Mouse (Mus musculus): Measurements from ENCODE around the gene Il6ra. TPM values are rescaled to one million over a fixed set of nuclear protein-coding genes. Genes with fewer than 3 reads are reported as not detected.

The Il6ra gene
- polyA plus RNA-seq, 1 experiment = 3.7 TPM

GRCm38 (mm10) chr3:89956177-89956971 is 43.4 kb upstream of the Il6ra start:
- H3K36me3 ChIP-seq (ENCODE audit: control insufficient read depth, insufficient read depth, low read length) = peaks cover 6% of the 10 kb centered on the region; the same call in 1 of the 2 replicates
- peaks cover 6% of the 10 kb centered on the region for H3K27me3 ChIP-seq (ENCODE audit: control insufficient read depth, insufficient read depth, low read length)
- TF ChIP-seq CTCF (IDR thresholded peaks at IDR 0.05; ENCODE audit: extremely low read depth, insufficient read length, insufficient replicate concordance, low read depth, low read length) (no peak), POLR2A (IDR thresholded peaks at IDR 0.05; ENCODE audit: low read depth, low read length) (no peak)
- 56% methylated on average over 7 of the region's 7 CpGs for WGBS
- no peaks in the 10 kb centered on the region; the same call in 1 of the 2 replicates for H3K4me1 ChIP-seq (ENCODE audit: control insufficient read depth, insufficient read depth, insufficient read length, low read length)
- H3K4me3 ChIP-seq (ENCODE audit: low read depth, low read length) = no peak overlapping the region
- H3K27ac ChIP-seq (ENCODE audit: insufficient read depth, low read depth, low read length) = no peak overlapping the region

GRCm38 (mm10) chr3:89953420-89953819 is 40.4 kb upstream of the Il6ra start:
- H3K27me3 ChIP-seq (ENCODE audit: control insufficient read depth, insufficient read depth, low read length) = no peaks in the 10 kb centered on the region
- no peak overlapping the region for H3K27ac ChIP-seq (ENCODE audit: insufficient read depth, low read depth, low read length)
- peaks cover 10% of the 10 kb centered on the region; the same call in 1 of the 2 replicates for H3K36me3 ChIP-seq (ENCODE audit: control insufficient read depth, insufficient read depth, low read length)
- no peak overlapping the region for H3K4me3 ChIP-seq (ENCODE audit: low read depth, low read length)
- under 1% methylated on average over 4 of the region's 4 CpGs for WGBS
- peaks cover 4% of the 10 kb centered on the region; the same call in 1 of the 2 replicates for H3K4me1 ChIP-seq (ENCODE audit: control insufficient read depth, insufficient read depth, insufficient read length, low read length)
- TF ChIP-seq POLR2A (IDR thresholded peaks at IDR 0.05; ENCODE audit: low read depth, low read length) (no peak), CTCF (IDR thresholded peaks at IDR 0.05; ENCODE audit: extremely low read depth, insufficient read length, insufficient replicate concordance, low read depth, low read length) (peak; percentile 92; the same call in 1 of the 2 replicates)

DNA sequence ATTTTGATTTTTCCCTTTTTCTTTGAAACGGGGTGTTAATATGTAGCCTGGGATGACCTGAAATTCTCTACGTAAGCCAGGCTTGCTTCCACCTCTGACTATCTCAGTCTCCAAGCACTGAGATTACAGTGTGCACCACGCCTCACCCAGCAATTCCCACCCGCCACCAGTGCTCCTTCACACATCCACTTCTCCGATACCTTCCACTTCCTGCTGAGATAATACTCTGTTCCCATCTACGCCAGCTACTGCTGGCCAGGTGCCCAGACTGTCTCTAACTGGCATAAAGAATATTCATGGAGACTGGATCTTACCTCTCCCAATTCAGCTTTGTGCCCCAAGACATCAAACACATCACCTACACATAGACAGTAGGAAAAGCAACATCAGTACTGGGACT is 35.7 kb upstream of the Il6ra start:
- Histone ChIP-seq H3K27me3 (ENCODE audit: control insufficient read depth, insufficient read depth, low read length) (no peaks in the 10 kb centered on the region), H3K4me1 (ENCODE audit: control insufficient read depth, insufficient read depth, insufficient read length, low read length) (peaks cover 6% of the 10 kb centered on the region; the same call in 1 of the 2 replicates), H3K36me3 (ENCODE audit: control insufficient read depth, insufficient read depth, low read length) (peaks cover 16% of the 10 kb centered on the region; the same call in 1 of the 2 replicates), H3K4me3 (ENCODE audit: low read depth, low read length) (no peak overlapping the region), H3K27ac (ENCODE audit: insufficient read depth, low read depth, low read length) (no peak overlapping the region)
- WGBS = 26% methylated on average over 6 of the region's 6 CpGs
- TF ChIP-seq CTCF (IDR thresholded peaks at IDR 0.05; ENCODE audit: extremely low read depth, insufficient read length, insufficient replicate concordance, low read depth, low read length) (no peak), POLR2A (IDR thresholded peaks at IDR 0.05; ENCODE audit: low read depth, low read length) (no peak)

GRCm38 (mm10) chr3:89948021-89948420 is 35.0 kb upstream of the Il6ra start:
- 93% methylated on average over 11 of the region's 11 CpGs for WGBS
- H3K36me3 ChIP-seq (ENCODE audit: control insufficient read depth, insufficient read depth, low read length) = peaks cover 16% of the 10 kb centered on the region; the same call in 1 of the 2 replicates

DNA sequence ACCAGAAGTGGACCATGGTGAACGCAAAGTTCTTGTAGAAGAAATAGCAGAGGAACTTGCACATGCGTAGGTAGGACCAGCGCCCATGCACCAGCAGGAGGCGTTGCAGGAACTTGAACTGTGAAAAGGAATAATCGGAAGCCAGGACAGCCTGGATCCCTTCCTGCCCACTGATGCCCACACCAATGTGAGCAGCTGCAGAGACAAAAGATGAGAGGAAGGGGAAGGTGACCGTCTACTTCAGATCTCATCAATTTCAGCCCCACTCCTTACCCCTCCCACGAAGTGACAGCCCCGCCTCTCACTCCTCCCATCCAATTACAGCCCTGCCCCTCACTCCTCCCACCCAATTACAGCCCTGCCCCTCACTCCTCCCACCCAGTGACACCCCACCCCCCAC is 32.0 kb upstream of the Il6ra start:
- Histone ChIP-seq H3K27me3 (ENCODE audit: control insufficient read depth, insufficient read depth, low read length) (no peaks in the 10 kb centered on the region), H3K27ac (ENCODE audit: insufficient read depth, low read depth, low read length) (no peak overlapping the region), H3K36me3 (ENCODE audit: control insufficient read depth, insufficient read depth, low read length) (peaks cover 12% of the 10 kb centered on the region; the same call in 1 of the 2 replicates), H3K4me3 (ENCODE audit: low read depth, low read length) (no peak overlapping the region), H3K4me1 (ENCODE audit: control insufficient read depth, insufficient read depth, insufficient read length, low read length) (peaks cover 6% of the 10 kb centered on the region; the same call in 1 of the 2 replicates)
- 74% methylated on average over 8 of the region's 8 CpGs for WGBS
- no peak for TF ChIP-seq CTCF (IDR thresholded peaks at IDR 0.05; ENCODE audit: extremely low read depth, insufficient read length, insufficient replicate concordance, low read depth, low read length)
- no peak for TF ChIP-seq POLR2A (IDR thresholded peaks at IDR 0.05; ENCODE audit: low read depth, low read length)

More at GRCm38 (mm10) chr3:89948021-89948420, 35.0 kb upstream of the Il6ra start:
- H3K27me3 ChIP-seq (ENCODE audit: control insufficient read depth, insufficient read depth, low read length) = no peaks in the 10 kb centered on the region
- no peak for TF ChIP-seq POLR2A (IDR thresholded peaks at IDR 0.05; ENCODE audit: low read depth, low read length)
- TF ChIP-seq CTCF (IDR thresholded peaks at IDR 0.05; ENCODE audit: extremely low read depth, insufficient read length, insufficient replicate concordance, low read depth, low read length) = no peak
- H3K4me1 ChIP-seq (ENCODE audit: control insufficient read depth, insufficient read depth, insufficient read length, low read length) = peaks cover 6% of the 10 kb centered on the region; the same call in 1 of the 2 replicates
- H3K4me3 ChIP-seq (ENCODE audit: low read depth, low read length) = no peak overlapping the region
- H3K27ac ChIP-seq (ENCODE audit: insufficient read depth, low read depth, low read length) = no peak overlapping the region

- no peaks in the 10 kb centered on the region for H3K4me1 ChIP-seq (ENCODE audit: control insufficient read depth, insufficient read depth, insufficient read length, low read length)
- no peak overlapping the region for H3K4me3 ChIP-seq (ENCODE audit: low read depth, low read length)
- peaks cover 6% of the 10 kb centered on the region; the same call in 1 of the 2 replicates for H3K36me3 ChIP-seq (ENCODE audit: control insufficient read depth, insufficient read depth, low read length)
- no peaks in the 10 kb centered on the region for H3K27me3 ChIP-seq (ENCODE audit: control insufficient read depth, insufficient read depth, low read length)
- no peak overlapping the region for H3K27ac ChIP-seq (ENCODE audit: insufficient read depth, low read depth, low read length)
- 85% methylated on average over 9 of the region's 9 CpGs for WGBS
- TF ChIP-seq CTCF (IDR thresholded peaks at IDR 0.05; ENCODE audit: extremely low read depth, insufficient read length, insufficient replicate concordance, low read depth, low read length) = no peak
Measured at GRCm38 (mm10) chr3:89942894-89943293, 29.9 kb upstream of the Il6ra start.

DNA sequence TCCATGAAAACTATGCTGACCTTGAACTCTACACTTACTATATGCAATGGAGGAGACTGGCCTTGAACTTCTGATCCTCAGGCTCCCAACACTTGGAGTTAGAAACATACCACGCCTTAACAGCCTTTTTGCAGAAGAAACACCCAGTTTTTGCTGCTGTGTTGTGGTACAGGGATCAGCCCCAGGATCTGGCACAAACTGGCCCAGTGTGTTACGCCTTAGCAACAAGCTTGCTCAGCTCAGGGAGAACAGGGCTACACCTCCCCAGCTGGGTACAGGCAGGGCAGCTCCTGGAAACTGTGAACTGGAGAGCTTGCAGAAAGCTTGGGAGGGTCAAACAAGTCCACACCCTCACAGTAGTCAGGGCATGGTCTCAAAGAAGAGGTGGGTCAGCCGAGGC is 23.5 kb upstream of the Il6ra start:
- no peaks in the 10 kb centered on the region for H3K4me1 ChIP-seq (ENCODE audit: control insufficient read depth, insufficient read depth, insufficient read length, low read length)
- H3K27me3 ChIP-seq (ENCODE audit: control insufficient read depth, insufficient read depth, low read length) = no peaks in the 10 kb centered on the region
- H3K27ac ChIP-seq (ENCODE audit: insufficient read depth, low read depth, low read length) = no peak overlapping the region
- WGBS = 72% methylated on average over 3 of the region's 3 CpGs
- no peak overlapping the region for H3K4me3 ChIP-seq (ENCODE audit: low read depth, low read length)
- peaks cover 3% of the 10 kb centered on the region; the same call in 1 of the 2 replicates for H3K36me3 ChIP-seq (ENCODE audit: control insufficient read depth, insufficient read depth, low read length)
- no peak for TF ChIP-seq POLR2A (IDR thresholded peaks at IDR 0.05; ENCODE audit: low read depth, low read length)
- no peak for TF ChIP-seq CTCF (IDR thresholded peaks at IDR 0.05; ENCODE audit: extremely low read depth, insufficient read length, insufficient replicate concordance, low read depth, low read length)

Data from small intestine, adult 2 months (tissue).